Mouse (Mus musculus): ENCODE results near the gene Gm17949.

Gm17949 gene

GRCm38 (mm10) chr17:57011236-57012141 lies at the start of gene Gm17949, which contains the start of gene Gtf2f1:
Gm17949 (plus strand) TSS chr17:57011469.
Gtf2f1 (minus strand) TSS chr17:57011288.
- DNase-seq (ENCODE audit: low read depth, low spot score) = peak; percentile 98

DNA sequence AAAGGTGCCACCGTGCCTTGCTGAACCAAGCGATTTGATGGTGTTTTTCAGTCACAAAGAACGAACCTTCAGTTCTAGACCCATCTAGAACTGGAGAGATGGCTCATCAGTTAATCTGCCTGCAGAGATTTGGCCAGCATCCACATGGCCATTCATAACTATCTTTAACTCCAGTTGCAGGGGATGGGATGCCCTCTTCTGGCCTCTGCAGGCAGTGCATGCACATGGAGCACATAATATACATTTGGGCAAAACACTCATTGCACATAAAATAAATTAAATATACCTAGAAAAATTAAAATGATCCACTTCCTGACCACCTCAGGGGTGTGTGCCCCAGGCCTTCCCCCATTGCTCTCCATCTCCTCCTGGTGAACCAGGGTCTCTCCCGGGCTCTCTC lies 49.4 kb upstream of the Gm17949 start:
- DNase-seq (ENCODE audit: low read depth, low spot score) = peak; percentile 21

DNA sequence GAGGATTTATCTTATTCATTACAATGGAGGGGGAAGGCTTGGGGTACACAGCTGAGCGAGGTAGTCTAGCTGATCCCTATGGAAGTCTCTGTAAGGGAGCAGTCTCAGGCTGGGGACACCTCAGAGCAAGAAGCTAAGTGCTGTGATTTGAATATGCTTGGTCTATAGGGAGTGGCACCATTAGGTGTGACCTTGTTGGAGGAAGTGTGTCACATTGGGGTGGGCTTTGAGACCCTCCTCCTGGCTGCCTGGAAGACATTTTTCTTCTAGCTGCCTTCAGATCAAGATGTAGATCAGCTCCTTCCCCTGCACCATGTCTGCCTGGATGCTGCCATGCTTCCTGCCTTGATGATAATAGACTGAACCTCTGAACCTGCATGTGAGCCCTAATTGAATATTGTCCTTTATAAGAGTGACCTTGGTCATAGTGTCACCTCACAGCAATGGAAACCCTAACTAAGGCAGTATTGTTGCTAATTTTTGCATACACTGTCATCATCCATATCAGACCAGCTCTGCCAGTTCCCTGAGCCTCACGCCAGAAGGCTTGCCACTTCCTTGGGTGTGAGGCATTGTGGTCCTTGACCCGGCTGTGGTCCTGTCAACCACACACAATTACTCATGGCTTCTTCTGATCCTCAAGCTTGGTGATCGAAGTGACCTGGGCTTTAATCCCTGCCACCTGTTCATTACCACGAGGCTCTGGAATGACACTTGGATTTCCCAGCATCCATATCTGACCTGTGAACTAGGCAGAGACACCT lies 48.4 kb upstream of the Gm17949 start:
- DNase-seq (ENCODE audit: low read depth, low spot score) = no peak

DNA sequence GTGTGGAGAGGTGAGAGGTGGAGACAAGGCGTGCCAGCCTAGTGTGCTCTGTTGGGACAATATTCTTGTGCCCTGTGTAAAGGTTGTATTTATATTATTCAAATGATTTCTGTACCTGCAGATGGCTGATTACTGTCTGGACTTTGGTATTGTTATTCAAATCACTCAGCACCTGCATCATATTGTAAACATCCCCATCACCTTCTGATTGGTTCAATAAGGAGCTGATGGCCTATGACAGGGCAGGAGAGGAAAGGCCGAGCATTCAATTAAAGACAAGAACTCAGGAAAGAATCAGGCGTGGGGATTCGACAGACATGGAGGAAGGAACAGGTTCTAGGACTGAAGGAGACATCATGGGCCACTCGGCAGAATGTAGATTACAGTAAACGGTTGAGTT lies 47.6 kb upstream of the Gm17949 start:
- no peak for DNase-seq (ENCODE audit: low read depth, low spot score)

GRCm38 (mm10) chr17:56969321-56969720 lies 41.9 kb upstream of the Gm17949 start:
- no peak for DNase-seq (ENCODE audit: low read depth, low spot score)

DNA sequence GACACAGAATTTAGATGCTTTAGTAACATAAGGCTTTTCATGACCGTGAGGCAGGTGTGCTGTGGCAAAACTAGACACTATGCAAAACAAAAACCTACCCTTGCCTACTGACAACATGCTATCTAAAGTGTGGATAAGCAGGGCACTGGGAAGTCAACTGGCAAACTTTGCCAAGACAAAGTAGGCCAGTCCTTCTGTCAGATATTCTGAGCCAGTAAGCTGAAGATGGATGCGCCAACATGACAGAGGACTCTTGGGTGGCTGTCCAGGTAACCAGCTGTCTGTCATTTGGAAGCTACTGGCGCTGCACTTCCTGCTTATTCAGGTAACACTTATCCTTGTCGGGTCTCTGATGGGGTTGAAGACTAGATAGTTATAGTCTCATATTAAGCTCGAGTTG lies 41.2 kb upstream of the Gm17949 start:
- no peak for DNase-seq (ENCODE audit: low read depth, low spot score)

DNA sequence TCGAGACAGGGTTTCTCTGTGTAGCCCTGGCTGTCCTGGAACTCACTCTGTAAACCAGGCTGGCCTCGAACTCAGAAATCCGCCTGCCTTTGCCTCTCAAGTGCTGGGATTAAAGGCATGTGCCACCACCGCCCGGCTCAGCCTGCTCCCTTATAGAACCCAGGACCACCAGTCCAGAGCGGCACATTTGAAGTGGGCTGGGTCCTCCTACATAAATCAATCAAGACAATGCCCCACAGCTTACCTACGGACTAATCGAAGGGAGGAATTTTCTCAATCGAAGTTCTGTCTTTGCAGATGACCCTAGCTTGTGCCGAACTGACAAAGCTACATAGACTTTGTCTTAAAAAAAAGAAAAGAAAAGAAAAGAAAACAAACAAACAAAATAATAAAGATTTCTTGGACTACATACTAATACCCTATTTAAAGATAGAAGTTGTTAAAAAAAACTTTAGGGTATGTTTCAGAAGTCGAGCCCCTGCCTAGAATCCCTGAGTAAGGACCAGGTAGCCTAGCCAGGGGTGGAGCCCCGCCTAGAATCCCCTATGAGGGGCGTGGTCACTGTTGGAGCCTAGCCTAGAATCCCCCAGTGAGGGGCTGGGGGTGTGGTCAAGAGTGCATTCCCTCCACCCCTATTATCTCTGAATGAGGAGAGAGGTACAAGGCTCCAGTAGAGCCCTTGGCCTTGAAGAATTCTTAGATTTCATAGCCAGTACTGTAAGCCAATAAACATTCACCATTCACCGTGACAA lies 37.1 kb upstream of the Gm17949 start:
- DNase-seq (ENCODE audit: low read depth, low spot score) = no peak

GRCm38 (mm10) chr17:56974708-56975240 lies 36.5 kb upstream of the Gm17949 start:
- no peak for DNase-seq (ENCODE audit: low read depth, low spot score)

DNA sequence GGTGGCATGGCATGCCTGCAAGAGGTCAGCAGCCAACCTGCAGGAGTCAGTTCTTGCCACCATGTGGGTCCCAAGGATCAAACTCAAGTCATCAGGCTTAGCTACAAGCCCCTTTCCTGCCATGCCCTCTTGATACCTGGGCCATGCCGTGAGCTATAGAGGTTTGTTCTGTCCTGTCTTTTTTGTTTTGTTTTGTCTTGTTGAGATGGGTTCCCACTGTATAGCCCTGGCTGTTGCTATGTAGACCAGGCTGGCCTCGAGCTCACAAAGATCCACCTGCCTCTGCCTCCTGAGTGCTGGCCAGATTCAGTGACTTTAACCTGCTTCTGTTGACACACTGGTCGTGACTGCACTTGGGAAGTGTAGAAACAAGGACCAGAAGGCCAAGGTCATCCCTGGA lies 35.9 kb upstream of the Gm17949 start:
- no peak for DNase-seq (ENCODE audit: low read depth, low spot score)

GRCm38 (mm10) chr17:56976531-56977390 lies 34.5 kb upstream of the Gm17949 start:
- DNase-seq (ENCODE audit: low read depth, low spot score) = no peak

DNA sequence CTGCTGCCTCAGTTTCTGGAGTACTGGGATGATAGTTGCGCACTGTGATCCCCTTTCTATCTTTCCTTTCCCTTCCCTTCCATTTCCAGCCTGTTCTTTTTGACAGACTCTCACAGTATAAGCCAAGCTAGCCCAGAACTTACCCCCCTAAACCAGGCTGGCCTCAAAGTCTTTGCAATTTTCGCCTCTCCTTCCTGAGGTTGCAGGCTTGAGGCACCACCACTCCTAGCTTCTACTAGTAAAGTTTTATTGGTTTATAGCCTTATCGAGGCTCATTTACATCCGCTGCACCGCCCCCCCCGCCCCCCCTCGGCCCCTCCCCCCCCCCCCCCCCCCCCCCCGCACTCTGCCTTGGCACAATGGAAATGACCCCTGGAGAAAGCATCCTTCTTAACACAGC lies 31.7 kb upstream of the Gm17949 start:
- no peak for DNase-seq (ENCODE audit: low read depth, low spot score)

DNA sequence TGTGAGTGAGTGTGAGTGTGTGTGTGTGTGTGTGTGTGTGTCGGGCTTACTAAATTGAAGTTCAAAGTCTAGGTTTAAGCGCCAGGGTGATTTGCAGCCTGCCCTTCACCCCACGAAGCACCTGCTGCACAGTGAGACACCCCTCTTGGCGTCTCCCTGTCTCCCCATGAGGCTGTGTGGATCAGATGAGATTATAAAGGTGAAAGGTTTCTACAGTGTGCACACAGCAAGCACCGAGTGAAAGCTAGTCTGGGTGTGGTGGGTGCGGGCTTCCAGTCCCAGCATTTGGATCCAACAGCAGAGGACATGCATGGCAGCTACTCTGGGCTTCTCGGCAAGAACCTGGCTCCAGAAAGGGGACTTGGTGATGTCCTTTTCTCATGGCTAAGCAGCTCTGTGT lies 30.2 kb upstream of the Gm17949 start:
- no peak for DNase-seq (ENCODE audit: low read depth, low spot score)

GRCm38 (mm10) chr17:56982013-56982412 lies 29.3 kb upstream of the Gm17949 start, which contains the start of gene Acer1:
Acer1 (minus strand) TSS chr17:56982126.
- no peak for DNase-seq (ENCODE audit: low read depth, low spot score)

GRCm38 (mm10) chr17:56984886-56985285 lies 26.4 kb upstream of the Gm17949 start:
- DNase-seq (ENCODE audit: low read depth, low spot score) = no peak

- DNase-seq (ENCODE audit: low read depth, low spot score) = no peak
Measured at GRCm38 (mm10) chr17:56985656-56986055, 25.6 kb upstream of the Gm17949 start.

GRCm38 (mm10) chr17:56986105-56986805 lies 25.0 kb upstream of the Gm17949 start:
- peak; percentile 41 for DNase-seq (ENCODE audit: low read depth, low spot score)

DNA sequence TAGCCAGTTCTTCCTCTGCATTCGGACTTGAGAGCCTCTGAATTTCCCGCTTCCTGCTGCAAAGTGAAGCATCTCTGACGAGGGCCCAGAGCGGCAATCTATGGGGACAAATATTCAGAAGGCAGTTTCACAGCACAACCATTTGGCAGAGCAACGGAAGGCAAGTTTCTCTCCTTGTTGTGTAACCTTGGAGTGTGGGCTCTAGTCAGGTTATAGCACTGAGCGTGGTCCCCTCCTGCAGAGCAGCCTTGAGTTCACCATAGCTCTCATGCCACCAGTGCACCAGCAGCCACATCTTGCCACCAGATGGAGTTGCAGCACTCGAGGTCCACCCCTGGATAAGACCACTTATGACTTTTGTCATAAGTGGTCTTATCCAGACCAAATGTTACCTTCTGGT lies 22.8 kb upstream of the Gm17949 start:
- DNase-seq (ENCODE audit: low read depth, low spot score) = no peak

- no peak for DNase-seq (ENCODE audit: low read depth, low spot score)
Measured at GRCm38 (mm10) chr17:56988921-56989430, 22.3 kb upstream of the Gm17949 start.

DNA sequence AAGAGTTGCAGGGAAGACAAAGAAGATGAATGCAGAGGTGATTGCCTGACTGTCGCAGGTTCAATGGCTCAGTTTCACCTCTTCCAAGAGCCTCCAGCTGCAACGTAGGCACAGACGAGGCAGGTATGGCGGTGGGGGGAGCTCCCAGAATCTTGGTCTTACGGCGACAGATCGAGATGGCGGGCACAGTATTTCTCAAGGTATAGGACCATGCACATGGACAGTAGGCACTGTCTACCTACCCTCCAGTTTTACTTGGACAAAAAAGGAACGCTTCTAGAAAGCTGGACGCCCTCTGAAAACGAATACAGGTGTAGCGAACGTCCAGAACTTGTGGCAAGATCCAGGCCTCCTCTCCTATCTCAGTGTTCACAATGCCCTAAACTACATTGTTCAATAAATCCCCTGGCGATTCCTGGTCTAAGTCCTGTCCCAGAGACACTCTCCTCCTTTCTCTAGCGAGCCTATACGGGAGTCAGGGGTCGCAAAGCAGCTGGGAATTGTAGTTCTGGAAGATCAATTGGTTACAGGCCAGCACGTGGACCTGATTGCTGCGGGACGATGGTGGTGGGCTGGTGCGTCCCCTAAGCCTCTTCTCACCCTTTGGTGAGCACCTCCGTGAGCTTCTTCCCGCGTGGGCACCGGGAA lies 21.7 kb upstream of the Gm17949 start:
- DNase-seq (ENCODE audit: low read depth, low spot score) = peak; percentile 22

Data from 3T3-L1 (cell line).